Mouse (Mus musculus) gastrocnemius, postnatal 4 days (tissue): ENCODE results near the gene Eprs. TPM values are rescaled to one million over a fixed set of nuclear protein-coding genes. Genes with fewer than 3 reads are reported as not detected.

ENCODE experiments used
- DNase-seq, 2 experiments: peaks; one replicate each; pipeline ENCODE4 v3.0.0; 2021 to 2022; ENCODE audit warnings: low spot score in 2 of 2, mixed read lengths in 2 of 2
- total RNA-seq, 2 experiments: library from RNA; stranded (reverse); gene quantifications; 2 replicates each; pipeline ENCODE4 v1.2.3; 2021

The Eprs gene
- total RNA-seq, 2 experiments from 2014 or later: 104 to 109 TPM

GRCm38 (mm10) chr1:185356246-185356645, 6.6 kb upstream of the Eprs start:
- no peak for DNase-seq

GRCm38 (mm10) chr1:185358211-185358610, 4.6 kb upstream of the Eprs start:
- no peak for DNase-seq

GRCm38 (mm10) chr1:185363526-185364182, 810 bp downstream of the Eprs start:
- DNase-seq: peak in 1 of 2 experiments; percentile 51

- DNase-seq: no peak
These were observed 1.3 kb downstream of the Eprs start for GRCm38 (mm10) chr1:185364183-185364540.

GRCm38 (mm10) chr1:185367383-185367782, 4.5 kb downstream of the Eprs start:
- no peak for DNase-seq

GRCm38 (mm10) chr1:185369979-185370378, 7.1 kb downstream of the Eprs start:
- no peak for DNase-seq

GRCm38 (mm10) chr1:185376390-185376789, 13.5 kb downstream of the Eprs start:
- no peak for DNase-seq

- DNase-seq: no peak
These were observed 14.6 kb downstream of the Eprs start for GRCm38 (mm10) chr1:185377429-185377828.

- no peak for DNase-seq
These were observed 38.8 kb downstream of the Eprs start for GRCm38 (mm10) chr1:185401615-185402014.

- no peak for DNase-seq
These were observed 41.2 kb downstream of the Eprs start for GRCm38 (mm10) chr1:185404021-185404420.

- DNase-seq: no peak
These were observed 43.1 kb downstream of the Eprs start for GRCm38 (mm10) chr1:185405921-185406320.

- no peak for DNase-seq
These were observed 47.0 kb downstream of the Eprs start for GRCm38 (mm10) chr1:185409831-185410230.

GRCm38 (mm10) chr1:185418011-185418410, 55.2 kb downstream of the Eprs start:
- no peak for DNase-seq

- DNase-seq: no peak
These were observed 57.0 kb downstream of the Eprs start for GRCm38 (mm10) chr1:185419805-185420204.

GRCm38 (mm10) chr1:185420776-185421175, 57.9 kb downstream of the Eprs start:
- no peak for DNase-seq

- DNase-seq: no peak
These were observed 63.7 kb downstream of the Eprs start for GRCm38 (mm10) chr1:185426583-185426982.

- no peak for DNase-seq
These were observed 67.6 kb downstream of the Eprs start for GRCm38 (mm10) chr1:185430488-185430887.

GRCm38 (mm10) chr1:185431245-185431997, 68.6 kb downstream of the Eprs start:
- no peak for DNase-seq

GRCm38 (mm10) chr1:185431998-185432317, 69.1 kb downstream of the Eprs start:
- DNase-seq: no peak

GRCm38 (mm10) chr1:185433112-185433511, 70.3 kb downstream of the Eprs start:
- DNase-seq: no peak

- DNase-seq: peak in 1 of 2 experiments; percentile 26
These were observed 76.2 kb downstream of the Eprs start for GRCm38 (mm10) chr1:185438841-185439580.
